Comparison of ENCODE assay signal across 8 mouse cellular contexts in genomic region chr5:111582004-111582403, GRCm38 (mm10).
DNase-seq lines count a peak whose midpoint lies in the region; ATAC-seq and TF ChIP-seq lines count a peak whose summit lies in the region.

No protein-coding gene starts in this region.

- no peaks in the 10 kb centered on the region for H3K36me3 ChIP-seq in limb, embryonic 12.5 days
- no peaks in the 10 kb centered on the region for H3K36me3 ChIP-seq in stomach, postnatal 0 days (ENCODE audit: control insufficient read depth, insufficient read depth, low read length)

- H3K4me2 ChIP-seq in limb, embryonic 12.5 days = peak overlapping the region; percentile 62
- peak overlapping the region; percentile 44; the same call in 1 of the 2 replicates for H3K4me2 ChIP-seq in stomach, postnatal 0 days (replicated peaks; ENCODE audit: low read depth)

- WGBS in limb, embryonic 12.5 days = 37% methylated on average over 9 of the region's 9 CpGs
- WGBS in stomach, postnatal 0 days = 40% methylated on average over 9 of the region's 9 CpGs

- H3K9ac ChIP-seq in limb, embryonic 12.5 days (replicated peaks) = 0 out of 2 replicates have a peak overlapping the region, but pooled peaks have one; percentile 12
- no peak overlapping the region for H3K9ac ChIP-seq in stomach, postnatal 0 days (ENCODE audit: low read length)

- no peak for TF ChIP-seq EP300 in stomach, postnatal 0 days (optimal IDR thresholded peaks at IDR 0.05)

- H3K4me1 ChIP-seq in limb, embryonic 12.5 days (replicated peaks) = peaks cover 53% of the 10 kb centered on the region
- 0 out of 2 replicates have a peak, but pooled peaks cover 4% of the 10 kb centered on the region for H3K4me1 ChIP-seq in stomach, postnatal 0 days (replicated peaks; ENCODE audit: control insufficient read depth, insufficient read depth)

- peak; percentile 9; the same call in 1 of the 2 replicates for TF ChIP-seq CTCF in gastrocnemius, adult 2 months (IDR thresholded peaks at IDR 0.05)
- TF ChIP-seq CTCF in stomach, postnatal 0 days (IDR thresholded peaks at IDR 0.05; ENCODE audit: low read depth) = peak; percentile 63

- no peak for DNase-seq in gastrocnemius, adult 2 months
- no peak for DNase-seq in gastrocnemius, postnatal 4 days (ENCODE audit: low spot score in 2 of 2)
- peak; percentile 28 for DNase-seq in right cerebral cortex, adult 18-20 months
- no peak for DNase-seq in right cerebral cortex, postnatal 14 days
- no peak for DNase-seq in stomach, postnatal 0 days (ENCODE audit: low spot score)
- no peak for DNase-seq in spleen, postnatal 4 days (ENCODE audit: low spot score in 2 of 2)

- intact Hi-C loops in gastrocnemius, adult 2 months (cut with DNase I) = no loop called here

- no peak overlapping the region for H3K4me3 ChIP-seq in gastrocnemius, adult 2 months
- H3K4me3 ChIP-seq in limb, embryonic 12.5 days (replicated peaks) = peak overlapping the region; percentile 35; the same call in 1 of the 2 replicates
- no peak overlapping the region for H3K4me3 ChIP-seq in stomach, postnatal 0 days (ENCODE audit: low read depth, low read length)

- no peak overlapping the region for H3K27ac ChIP-seq in gastrocnemius, adult 2 months
- H3K27ac ChIP-seq in limb, embryonic 12.5 days = peak overlapping the region; percentile 75
- H3K27ac ChIP-seq in stomach, postnatal 0 days (replicated peaks) = no peak overlapping the region

- no peak for ATAC-seq in limb, embryonic 12.5 days (ENCODE audit: insufficient number of reproducible peaks, insufficient read depth, low FRiP score, low TSS enrichment, low read depth)
- ATAC-seq in stomach, postnatal 0 days (ENCODE audit: low FRiP score, low TSS enrichment) = no peak
- no peak for ATAC-seq in activated CD4-positive, CD25-positive, alpha-beta regulatory T cell, adult 4 months

- H3K9me3 ChIP-seq in limb, embryonic 12.5 days = no peaks in the 10 kb centered on the region
- no peaks in the 10 kb centered on the region for H3K9me3 ChIP-seq in stomach, postnatal 0 days (ENCODE audit: control insufficient read depth, low read length)

- peaks cover 16% of the 10 kb centered on the region; the same call in 1 of the 2 replicates for H3K27me3 ChIP-seq in limb, embryonic 12.5 days
- no peaks in the 10 kb centered on the region for H3K27me3 ChIP-seq in stomach, postnatal 0 days (ENCODE audit: control insufficient read depth, insufficient read depth, low read length)
